Mouse (Mus musculus) ES-CJ7 (cell line): ENCODE measurements around the gene Slc7a9.

ENCODE experiments used
- DNase-seq: peaks from one replicate; pipeline ENCODE4 v3.0.0; 2011; ENCODE audit warnings: low read depth, low spot score

Gene Slc7a9

DNA sequence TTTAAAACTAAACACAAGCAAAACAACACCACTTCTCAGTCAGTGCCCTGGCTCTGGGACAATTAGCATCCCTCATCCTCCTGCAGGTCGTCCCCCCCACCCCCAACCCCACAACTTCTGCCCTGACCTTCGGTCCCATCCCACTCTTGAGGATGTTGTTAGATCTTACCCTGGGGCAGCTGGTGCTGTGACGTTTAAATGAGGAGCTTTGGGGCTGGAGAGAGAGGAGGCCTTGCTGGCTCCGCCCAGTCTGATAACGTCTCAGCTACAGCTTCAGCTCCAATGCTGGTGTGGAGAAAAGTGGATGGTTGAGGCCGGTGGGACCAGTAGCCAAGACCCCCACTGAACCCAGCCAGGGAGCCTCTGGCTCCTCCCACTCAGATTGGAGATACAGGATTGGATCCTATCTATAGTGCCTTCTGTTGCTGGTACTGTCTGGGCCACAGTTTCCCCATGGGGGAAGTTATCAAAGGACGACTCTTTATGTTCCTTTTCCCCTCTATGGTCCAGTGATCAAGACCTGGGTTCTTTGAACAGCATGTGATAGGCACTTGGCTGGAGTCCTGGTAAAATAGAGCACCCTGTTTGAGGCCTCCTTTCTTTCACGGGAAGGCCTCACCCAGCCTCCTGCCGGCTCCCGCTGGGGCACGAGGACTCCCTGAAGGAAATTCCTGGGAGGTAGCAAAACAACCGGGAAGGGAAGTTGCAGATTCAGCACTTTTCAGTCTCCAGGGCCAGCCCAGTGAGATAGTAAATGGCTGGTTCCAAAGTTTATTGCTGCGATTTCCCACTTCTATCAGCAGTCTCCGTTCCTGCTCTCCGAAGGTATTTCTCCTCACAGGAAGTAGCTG lies at the start of gene Slc7a9:
TSS of gene Slc7a9 (plus strand) at position 801 of the 851 bp plus-strand sequence.
- peak; percentile 77 for DNase-seq

DNA sequence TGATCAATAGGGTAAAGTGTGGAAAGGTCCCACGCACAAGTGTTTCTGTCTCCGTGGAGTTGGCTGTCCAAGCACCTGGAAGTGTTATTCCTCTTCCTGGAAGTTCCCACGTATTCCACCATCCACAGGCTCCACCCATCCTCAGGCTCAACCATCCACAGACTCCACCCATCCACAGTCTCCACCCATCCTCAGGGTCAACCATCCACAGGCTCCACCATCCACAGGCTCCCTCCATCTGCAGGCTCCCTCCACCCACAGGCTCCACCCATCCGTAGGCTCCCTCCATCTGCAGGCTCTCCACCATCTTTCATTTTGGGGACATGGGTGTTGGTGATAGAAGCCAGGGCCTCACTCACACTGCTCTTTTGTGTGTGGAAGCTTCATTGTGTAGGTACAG lies 47.4 kb upstream of the Slc7a9 start:
- DNase-seq: peak; percentile 91

DNA sequence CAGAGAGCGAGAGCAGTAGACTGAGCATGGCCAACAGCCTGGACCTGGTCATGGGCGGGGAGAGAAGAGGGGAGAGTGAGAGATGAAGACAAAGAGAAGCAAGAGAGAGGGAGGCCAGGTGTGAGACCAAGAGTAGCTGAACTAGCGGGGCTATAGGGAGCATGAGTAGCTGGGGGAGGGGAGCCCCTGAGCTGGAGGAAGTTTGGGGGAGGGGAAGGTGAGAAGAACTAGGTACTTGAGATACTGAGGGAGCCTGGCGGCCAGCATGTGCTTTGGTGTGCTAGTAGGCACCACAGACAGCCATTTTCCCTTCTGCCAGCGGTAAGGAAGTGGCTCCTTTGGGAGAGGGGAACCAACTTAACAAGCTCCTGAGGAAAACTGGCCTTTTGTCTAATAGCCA lies 33.4 kb upstream of the Slc7a9 start:
- peak; percentile 56 for DNase-seq

DNA sequence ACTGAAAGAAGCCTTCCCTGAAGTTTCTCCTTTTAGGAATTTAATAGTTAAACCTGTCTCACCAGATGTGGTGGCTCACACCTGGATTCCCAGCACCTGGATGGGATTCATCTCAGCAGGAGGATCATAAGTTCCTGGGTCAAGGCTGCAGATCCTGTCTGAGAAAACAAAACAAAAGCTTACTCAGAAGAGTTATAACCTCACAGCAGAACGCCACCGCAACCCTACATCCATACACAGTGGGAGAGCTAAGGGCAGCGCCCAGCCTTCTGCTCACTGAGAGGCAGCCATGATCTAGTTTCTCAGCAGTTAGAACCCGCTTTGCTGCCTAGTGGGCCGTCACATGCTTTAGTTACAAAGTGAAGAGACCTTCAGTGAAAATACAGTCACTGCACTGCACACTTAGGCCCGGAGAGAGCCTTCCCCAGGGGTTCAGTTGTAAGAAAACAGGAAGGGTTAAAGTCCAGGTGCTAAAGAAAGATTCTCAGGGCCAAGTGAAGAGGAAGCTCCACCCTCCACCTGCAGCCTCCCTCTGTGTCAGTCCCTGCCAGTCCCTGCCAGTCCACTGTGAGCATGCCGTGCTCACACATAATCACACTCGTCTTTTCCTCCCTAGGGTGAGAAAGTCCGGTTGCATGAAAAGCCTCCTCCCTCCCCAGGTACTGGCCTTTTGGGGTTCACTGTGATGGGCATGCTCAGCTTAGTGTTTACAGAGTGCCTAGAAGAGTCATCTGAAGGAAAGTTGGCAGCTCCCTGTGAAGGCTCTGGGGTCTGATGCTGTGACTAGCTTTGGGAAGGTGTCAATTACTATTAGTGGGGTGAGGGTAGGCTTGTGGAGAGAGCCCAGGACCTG lies 32.6 kb upstream of the Slc7a9 start:
- no peak for DNase-seq

DNA sequence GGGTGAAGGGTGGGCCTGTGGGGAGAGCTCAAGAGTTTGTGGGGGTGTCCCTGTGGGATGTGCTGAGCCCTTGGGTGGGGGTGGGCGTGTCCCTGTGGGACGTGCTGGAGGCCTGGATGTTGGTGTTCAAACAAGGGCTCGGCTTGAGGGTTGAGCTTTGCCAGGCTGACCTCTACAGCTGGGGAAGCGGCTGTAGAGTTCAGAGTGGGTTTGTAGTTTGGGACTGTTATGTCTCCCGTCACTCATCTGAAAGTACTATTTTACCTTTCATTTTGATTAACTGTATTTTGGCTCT lies 32.0 kb upstream of the Slc7a9 start:
- DNase-seq: no peak

DNA sequence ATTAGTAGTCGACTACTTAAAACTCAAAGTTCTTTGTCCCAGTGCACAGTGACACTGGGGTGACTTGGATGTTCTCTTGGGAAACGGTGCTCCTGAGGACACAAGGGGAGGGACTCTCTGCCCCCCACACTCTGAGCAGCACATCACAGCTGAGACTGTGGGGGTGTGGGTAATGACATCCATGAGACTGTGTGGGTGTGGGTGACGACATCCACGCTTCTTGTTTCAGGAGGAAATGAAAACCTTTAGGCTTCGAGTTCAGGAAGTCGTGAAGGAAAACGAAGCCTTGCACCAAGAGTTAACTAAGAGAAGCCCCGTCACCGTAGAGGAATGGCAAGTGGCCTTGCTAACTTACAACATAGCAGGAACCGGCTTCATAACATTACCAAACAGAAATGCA lies 25.5 kb upstream of the Slc7a9 start:
- no peak for DNase-seq

DNA sequence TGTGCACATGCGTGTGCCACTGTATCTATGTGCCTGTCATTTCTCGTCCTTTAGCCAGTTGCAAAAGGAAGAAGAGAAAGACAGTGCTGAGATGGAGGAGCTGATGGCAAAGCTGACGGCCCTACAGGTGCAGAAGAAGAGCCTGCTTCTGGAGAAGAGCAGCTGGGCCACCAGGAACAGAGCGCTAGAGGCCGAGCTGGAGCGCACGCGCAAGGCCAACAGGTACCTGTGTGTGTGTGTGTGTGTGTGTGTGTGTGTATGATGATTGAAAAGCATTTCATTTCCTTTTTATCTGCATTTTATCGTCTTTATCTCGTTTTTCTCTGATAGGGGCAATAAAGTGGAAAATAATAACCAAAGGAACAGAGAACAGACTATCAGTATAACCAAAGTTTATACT lies 20.4 kb upstream of the Slc7a9 start:
- no peak for DNase-seq

DNA sequence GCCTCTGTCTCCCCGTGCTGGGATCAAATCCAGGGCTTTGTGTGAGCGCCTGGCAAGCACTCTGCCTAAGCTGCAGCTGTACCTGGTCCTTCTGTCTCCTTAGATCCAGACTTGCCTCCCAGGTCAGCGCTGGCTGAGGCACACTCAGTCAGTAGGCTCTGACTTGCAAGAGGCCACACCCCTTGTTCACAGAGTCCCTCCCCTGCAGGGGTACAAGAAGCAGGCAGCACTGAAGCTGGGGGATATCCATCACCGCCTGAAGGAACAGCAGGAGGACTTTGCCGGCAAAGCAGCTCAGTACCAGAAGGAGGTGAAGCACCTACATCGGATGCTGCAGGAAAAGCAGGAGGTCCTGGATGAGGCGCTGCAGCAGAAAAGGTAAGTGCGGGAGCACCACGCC lies 13.3 kb upstream of the Slc7a9 start:
- DNase-seq: peak; percentile 43

DNA sequence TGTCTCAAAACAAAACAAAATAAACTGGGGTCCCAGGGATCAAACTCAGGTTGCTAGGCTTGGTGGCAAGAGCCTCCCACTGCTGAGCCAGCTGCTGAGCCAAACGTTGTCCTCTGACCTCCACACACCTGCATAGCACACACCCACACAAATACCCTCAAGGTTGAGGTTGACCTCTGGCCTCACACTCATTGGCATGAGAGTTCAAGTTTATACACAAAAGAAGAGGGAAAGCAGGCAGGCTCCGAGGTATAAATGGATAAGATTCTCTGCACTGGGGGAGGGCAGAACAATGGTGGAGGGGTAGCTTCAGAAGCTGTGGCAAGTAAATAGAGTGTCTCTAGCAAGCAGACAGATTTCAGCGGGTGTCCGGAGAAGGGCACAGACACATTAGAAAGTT lies 1.1 kb upstream of the Slc7a9 start:
- DNase-seq: peak; percentile 55

DNA sequence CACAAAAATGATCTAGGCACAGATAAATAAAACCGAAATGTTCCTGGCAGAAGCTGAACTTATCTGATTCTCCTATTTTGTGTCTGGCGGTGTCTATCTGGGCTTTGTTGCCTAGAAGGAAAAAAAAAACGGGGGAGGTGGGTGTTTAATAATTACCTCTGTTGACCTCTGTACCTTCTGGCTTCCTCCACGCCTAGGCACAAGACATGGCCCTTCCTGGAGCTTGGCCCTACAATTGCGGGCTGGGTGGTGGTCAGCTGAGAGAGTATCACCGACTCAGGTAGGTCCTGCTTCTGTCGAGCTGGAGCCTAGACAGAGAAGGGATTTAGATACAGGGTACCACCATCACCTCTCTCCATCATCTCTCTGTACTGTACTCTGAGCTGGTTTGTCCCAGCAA lies 271 bp downstream of the Slc7a9 start:
- no peak for DNase-seq

DNA sequence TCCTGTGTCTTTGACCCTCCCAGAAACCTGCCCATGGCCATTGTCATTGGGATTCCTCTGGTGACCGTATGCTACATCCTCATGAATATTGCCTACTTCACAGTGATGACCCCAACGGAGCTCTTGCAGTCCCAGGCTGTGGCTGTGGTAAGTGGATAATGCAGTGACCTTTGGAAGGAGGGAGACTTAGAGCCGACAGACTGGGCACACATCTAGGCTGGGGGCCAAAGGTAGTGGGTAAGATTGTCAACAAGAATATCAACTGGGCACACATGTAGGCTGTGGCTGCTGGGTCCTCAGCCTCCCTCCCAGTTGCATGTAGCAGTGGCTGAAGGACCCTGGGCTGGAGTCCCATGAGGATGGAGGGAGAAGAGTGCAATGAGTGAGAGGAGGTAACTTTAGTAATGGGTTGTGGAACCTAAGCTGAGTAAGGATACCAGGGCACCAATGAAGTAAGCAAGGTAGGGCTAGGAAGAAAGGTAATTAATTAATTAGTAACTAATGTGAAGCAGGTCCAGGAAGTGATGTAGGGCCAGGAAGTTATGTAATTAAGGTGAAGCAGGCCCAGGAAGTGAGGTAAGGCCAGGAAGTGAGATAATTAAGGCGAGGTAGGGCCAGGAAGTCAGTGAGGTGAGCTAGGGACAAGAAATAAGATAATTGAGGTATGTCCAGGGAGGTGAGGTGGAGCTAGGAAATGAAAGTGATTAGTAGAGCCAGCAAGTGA lies 7.7 kb downstream of the Slc7a9 start:
- DNase-seq: no peak

DNA sequence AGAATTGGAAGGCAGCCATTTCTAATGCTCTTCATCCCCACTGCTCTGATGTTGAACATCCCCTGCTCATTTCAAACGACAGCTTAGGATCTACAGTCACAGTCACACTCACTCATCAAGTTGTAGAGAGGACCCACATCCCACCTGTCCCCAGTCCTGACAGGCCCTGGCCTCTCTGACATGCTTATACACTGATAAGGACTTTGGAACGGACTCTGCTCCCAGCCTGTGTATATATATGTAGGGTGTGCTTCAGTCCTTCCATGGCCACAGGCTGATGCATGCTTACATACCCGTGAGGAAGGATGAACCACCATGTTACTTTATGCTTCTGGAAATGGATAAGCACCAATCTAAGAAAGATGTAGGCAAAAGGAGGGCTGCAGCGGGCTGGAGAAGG lies 12.4 kb downstream of the Slc7a9 start:
- no peak for DNase-seq

DNA sequence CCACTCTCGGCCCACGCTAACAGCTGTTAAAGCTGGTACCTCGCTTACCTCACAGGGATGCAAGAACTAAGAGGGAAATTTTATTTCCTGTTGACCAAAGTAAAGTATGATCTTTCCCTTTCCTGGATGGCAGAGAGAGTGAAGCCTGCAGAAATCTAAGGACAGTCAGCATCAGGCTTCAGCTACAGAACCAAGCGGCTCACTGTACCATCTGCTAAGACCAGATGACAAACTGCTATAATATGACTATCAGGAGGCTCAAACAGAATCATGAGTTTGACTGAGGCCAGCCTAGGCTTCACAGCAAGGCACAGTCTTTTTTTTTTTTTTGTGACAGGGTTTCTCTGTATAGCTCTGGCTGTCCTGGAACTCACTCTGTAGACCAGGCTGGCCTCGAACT lies 16.4 kb downstream of the Slc7a9 start:
- DNase-seq: no peak

DNA sequence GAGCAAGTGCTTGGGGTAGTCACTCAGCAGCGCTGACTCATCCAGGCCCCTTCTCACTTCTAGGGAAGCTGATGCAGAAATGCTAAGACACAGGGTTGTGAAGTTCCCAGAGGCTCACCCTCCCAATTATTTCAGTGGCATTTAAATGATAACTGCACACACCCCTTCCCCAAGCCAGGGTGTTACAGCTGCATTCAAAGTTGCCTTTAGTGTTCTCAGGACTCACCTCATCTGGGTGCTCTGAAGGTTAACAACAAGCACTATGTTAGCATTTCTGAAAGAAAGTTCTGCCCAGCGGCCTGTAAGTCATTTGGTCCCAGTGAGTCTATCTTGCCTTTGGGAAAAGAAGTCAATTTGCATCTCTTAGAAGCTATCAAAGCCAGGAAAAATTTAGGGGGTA lies 19.3 kb downstream of the Slc7a9 start:
- DNase-seq: peak; percentile 71

DNA sequence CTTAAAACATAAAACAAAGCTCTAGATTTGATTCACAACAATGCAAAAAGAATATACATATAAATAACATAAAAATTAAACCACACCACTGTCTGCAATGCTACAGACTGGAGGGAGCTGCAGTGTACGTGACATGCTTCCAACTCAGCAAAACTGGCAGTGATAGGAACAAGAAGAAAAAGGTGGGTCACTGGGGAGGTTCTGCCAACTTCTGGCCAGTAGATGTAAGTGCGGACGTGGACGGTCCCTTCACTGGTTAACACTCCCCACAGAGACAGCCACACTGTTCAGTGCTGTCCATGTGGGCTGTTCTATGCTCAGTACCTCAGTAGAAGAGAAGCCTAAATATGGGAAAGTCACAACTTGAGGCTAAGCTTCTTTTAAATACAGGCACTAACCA lies 22.2 kb downstream of the Slc7a9 start:
- no peak for DNase-seq

DNA sequence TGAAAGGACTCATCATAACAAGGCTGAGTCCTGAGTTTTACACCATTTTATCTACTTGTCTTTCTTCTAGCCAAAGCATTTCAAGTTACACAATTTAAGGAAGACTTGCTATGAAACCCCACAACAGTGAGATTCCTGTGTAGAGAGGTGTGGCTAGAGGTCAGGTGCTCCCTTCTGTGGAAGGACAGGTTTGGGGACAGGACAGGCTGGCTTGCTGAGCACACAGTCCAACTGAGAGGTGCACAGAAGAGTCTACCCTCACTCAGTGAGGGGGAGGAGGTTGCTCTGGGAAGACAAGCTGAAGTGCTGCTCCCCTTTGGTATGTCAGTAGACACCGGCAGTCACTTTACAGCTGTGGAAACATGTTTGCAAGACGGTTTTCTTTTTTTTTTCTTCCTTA lies 27.9 kb downstream of the Slc7a9 start:
- DNase-seq: no peak

DNA sequence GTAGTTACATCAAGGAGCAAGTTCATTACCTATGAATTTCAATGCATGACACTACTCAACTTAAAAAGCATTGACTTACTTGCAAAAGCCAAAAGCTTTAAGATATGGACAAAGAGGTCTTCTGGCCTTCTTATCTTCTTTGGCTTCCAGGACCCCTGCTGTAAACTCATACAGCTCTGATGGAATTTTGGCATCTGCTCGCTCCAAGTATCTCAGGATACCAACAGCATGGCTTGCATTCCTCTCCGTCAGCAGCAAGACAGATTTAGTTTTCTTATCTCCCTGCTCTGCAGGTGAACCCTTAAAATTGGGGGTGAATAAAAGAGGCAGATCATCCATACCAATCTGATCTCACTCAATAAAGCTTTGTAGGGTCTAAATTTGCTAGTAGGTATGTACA lies 36.5 kb downstream of the Slc7a9 start:
- DNase-seq: no peak

DNA sequence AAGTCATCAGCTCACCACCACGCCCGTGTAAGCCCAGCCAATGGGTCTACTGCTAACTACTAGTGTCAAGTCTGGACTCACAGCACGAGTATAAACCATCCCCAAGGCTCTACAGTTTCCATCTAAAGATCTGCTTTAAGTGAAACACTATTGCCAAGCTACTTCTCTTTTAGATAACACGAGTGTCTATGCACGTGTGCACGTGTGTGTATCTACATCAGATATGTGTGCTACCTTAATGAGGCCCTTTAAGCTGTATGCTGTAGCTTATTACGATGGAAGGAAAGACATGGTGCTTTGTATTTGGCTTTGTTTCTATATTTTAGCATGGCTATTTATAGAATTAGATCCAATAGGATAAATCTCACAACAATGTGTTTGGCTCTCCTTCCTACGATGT lies 38.0 kb downstream of the Slc7a9 start:
- DNase-seq: no peak

DNA sequence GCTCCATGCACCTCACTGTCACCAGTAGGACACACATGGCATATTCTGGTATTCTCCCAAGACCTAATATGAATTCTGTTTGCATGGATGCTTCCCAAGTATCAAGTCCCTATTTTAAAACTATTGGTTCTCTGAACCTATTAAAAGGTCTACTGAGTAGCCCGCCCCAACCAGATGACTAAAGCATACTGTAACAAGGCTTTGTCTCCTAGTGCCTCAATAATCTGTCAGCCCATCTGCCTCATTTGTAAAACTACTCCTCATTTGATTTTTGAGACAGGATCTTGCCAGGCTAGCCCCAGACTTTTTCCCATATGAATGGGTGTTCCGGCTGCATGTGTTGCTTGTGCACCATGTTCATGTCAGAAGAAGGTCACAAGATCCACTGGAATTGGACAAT lies 41.6 kb downstream of the Slc7a9 start:
- no peak for DNase-seq

DNA sequence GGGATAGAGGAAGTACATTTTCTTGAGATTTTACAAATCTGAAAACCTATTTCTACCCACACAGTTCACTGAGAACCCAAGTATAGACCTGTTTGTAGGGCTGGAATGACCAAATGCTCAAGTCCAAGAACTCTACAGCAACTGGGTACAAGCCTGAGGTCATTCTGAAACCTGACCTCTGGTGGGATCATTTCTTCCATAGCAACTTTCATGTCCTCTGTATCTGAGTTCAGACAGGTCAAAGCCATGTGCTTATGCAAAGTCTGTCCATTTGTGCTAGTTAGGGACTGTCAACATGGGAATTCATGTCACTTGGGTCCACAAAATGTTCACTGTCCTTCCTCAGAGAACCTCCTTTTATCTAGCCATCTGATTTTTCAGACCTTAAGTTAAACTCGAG lies 42.4 kb downstream of the Slc7a9 start:
- DNase-seq: no peak

DNA sequence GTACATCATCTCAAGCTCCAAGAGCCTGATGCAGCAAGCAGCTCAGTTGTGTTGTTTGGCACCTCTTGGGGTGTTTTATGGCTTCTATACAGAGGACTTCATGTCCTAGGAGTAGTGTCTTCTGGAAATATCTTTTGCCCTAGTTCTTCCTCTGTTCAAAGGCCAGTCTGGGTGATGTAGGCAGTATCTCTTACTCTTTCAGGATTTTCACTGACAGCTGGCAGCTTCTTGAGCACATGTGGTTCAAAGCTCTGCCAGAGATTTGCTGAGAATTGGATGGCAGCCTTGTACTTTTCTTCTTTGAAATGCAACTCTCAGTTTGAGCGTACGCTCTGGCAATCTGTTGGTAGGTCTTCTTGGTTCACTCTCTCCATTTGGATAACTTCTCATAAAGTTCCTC lies 48.9 kb downstream of the Slc7a9 start:
- no peak for DNase-seq

DNA sequence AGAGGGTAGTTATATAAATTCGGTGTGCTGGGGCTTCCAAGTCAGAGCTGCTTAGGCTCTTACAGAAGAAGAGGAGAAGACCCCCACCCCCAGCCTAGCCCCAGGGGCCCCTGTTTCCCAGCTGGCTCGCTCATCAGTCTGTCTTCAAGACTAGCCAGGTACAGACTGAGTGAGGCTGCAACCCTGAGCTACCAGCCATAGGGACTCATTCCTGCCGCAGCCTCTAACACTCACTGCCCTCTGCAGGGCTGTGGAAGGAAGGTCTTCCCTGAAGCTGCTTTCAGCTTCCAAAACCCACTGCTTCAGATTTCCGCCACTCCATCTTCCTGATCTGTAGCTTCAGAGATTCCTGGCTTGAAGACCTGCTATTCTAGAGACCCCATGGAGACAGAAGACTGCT lies 53.4 kb downstream of the Slc7a9 start:
- DNase-seq: peak; percentile 40
